Mouse (Mus musculus) adrenal gland, postnatal 36 days (tissue): ENCODE results near the gene Olfr818. TPM values are rescaled to one million over a fixed set of nuclear protein-coding genes. Genes with fewer than 3 reads are reported as not detected.
"Not testable (repeated sequence)": the region's sequence is repeated elsewhere in the genome, so short reads cannot be mapped to it uniquely, and the experiment has no call there.

Experiments used
- DNase-seq, 2 experiments: peaks; one replicate each; pipeline ENCODE4 v3.0.0; 2021; ENCODE audit warnings: mixed read lengths in 1 of 2
- long read RNA-seq, 2 experiments: library from polyadenylated mRNA; stranded (forward); transcript quantifications; one replicate each; pipeline ENCODE4 v2.0.0; 2021; ENCODE audit warnings: borderline sequencing depth in 2 of 2
- total RNA-seq, 2 experiments: library from RNA; stranded (reverse); gene quantifications; 2 replicates each; pipeline ENCODE4 v1.2.3; 2021

The Olfr818 gene
- total RNA-seq, result not detected
- long read RNA-seq, experiment 1, result 0 reads
- long read RNA-seq, experiment 2, result 0 reads

DNA sequence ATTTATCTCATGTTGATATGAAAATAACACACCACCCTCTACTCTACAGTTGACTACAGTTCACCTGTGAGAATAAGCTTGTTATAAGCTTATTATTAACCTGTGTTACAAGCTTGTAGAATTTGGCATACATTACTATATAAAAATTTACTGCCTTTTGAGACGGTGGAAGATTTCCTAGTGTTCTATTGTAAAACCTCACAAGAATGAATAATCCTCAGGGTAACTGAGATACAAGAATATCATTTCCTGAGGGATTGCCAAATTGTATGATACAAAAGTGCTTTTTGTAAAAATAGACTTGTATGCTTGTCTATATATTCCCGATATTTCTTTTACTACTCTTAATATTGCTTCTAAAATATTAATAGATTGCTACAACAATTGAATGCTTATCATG lies at the start of gene Olfr818:
Gene Olfr818 (minus strand): TSS at position 101 of the 400 bp plus-strand sequence.
- DNase-seq, result no peak

DNA sequence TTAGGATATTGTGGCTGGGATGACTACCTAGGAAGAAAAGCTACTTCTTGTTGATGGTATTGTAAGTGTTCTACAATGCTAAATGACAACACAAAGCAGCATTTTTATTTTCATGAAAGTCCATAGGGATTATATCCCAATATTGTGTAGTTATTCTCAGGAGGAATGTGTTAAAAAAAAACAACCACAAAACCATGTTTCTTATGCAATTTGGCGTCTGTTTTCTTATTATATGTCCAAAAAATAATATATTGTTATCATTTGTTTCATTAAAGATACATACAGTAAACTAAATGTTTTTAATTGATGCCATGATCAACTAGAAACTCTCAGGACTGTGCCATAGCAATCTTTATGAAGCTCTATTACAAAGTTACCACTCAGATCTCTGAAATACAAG lies 36.1 kb upstream of the Olfr818 start, which contains the start of gene Gm10310:
Gene Gm10310 (minus strand): TSS at position 101 of the 400 bp plus-strand sequence.
- not testable (repeated sequence) for DNase-seq

DNA sequence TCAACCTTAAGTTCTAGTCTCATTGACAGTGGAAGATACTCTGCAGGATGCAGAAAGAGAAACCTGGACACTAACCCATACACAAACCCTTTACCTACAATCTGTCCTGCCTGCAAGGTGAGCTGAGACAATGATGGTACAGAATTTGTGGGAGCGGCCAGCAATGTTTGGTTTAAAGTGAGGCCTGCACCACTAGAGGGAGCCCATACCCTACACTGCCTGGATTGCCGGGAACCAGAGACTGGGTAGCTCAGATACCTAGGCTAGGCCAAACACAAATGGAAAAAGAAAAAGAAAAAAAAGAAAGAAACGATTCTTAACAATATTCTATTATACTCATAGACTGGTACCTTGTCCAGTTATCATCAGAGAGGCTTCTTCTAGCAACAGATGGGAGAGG lies 33.0 kb upstream of the Olfr818 start:
- DNase-seq, result not testable (repeated sequence)

DNA sequence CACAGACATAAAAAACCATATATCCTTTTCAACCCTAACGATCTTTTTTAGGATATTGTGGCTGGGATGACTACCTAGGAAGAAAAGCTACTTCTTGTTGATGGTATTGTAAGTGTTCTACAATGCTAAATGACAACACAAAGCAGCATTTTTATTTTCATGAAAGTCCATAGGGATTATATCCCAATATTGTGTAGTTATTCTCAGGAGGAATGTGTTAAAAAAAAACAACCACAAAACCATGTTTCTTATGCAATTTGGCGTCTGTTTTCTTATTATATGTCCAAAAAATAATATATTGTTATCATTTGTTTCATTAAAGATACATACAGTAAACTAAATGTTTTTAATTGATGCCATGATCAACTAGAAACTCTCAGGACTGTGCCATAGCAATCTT lies 27.1 kb upstream of the Olfr818 start, which contains the start of gene Olfr247:
Gene Olfr247 (minus strand): TSS at position 101 of the 400 bp plus-strand sequence.
- DNase-seq, result not testable (repeated sequence)

DNA sequence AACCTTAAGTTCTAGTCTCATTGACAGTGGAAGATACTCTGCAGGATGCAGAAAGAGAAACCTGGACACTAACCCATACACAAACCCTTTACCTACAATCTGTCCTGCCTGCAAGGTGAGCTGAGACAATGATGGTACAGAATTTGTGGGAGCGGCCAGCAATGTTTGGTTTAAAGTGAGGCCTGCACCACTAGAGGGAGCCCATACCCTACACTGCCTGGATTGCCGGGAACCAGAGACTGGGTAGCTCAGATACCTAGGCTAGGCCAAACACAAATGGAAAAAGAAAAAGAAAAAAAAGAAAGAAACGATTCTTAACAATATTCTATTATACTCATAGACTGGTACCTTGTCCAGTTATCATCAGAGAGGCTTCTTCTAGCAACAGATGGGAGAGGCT lies 24.1 kb upstream of the Olfr818 start:
- not testable (repeated sequence) for DNase-seq

DNA sequence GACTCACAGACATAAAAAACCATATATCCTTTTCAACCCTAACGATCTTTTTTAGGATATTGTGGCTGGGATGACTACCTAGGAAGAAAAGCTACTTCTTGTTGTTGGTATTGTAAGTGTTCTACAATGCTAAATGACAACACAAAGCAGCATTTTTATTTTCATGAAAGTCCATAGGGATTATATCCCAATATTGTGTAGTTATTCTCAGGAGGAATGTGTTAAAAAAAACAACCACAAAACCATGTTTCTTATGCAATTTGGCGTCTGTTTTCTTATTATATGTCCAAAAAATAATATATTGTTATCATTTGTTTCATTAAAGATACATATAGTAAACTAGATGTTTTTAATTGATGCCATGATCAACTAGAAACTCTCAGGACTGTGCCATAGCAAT lies 18.3 kb upstream of the Olfr818 start, which contains the start of gene Olfr819:
Gene Olfr819 (minus strand): TSS at position 101 of the 400 bp plus-strand sequence.
- not testable (repeated sequence) for DNase-seq

DNA sequence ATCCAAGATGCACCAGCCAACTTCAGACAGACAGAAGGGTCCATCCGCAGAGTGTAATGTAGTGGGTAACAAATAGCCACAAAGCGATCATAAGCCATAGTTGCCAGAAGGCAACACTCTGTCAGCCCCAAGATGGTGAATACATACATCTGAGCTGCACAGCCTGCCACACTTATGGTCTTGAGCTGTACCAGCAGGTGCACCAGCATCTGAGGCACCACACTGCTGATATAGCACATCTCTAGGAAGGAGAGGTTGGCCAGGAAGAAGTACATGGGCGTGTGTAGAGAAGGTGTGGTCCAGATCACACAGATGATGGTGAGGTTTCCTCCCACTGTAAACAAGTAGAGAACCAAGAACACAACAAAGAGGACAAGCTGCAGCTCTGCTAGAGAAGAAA lies 17.3 kb upstream of the Olfr818 start:
- DNase-seq, result not testable (repeated sequence)

DNA sequence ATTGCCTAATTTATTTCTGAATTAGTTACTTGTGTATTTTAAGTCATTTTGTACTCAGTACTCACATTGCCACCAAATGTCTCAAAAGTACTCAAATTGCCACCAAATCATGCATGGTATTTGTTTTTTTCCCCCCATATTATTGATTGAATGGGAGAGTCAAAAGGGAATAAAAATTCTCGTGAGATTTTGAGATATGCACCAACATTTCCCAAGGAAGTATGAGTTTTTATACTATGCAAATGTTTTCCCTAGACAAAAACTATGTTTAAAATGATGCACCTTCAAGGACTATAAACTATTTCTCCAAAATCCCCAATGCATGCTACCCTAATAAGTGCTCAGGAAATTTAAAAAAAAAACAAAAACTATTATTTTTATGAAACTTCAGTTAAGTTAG lies 33.4 kb downstream of the Olfr818 start, which contains the start of gene Olfr816:
Gene Olfr816 (minus strand): TSS at position 101 of the 400 bp plus-strand sequence.
- no peak for DNase-seq

DNA sequence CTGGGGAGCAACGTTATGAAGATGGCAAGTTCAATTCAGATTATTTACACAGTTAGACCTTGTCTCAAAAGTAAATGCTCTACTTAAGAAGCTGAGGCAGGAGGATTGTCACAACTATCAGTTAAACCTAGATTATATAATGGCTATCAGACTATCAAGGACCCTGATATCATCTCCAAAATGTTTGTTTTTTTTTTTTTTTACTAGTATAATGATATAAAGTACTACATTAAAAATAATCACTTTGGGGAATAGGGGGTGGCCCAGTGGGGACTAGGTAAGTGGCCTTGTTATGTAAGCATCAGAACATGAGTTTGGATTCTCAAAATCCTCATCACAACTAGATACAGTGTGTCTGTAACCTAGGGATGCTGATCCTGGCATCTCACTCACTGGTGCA lies 43.1 kb downstream of the Olfr818 start, which contains the start of gene Olfr815:
Gene Olfr815 (minus strand): TSS at position 101 of the 400 bp plus-strand sequence.
- DNase-seq, result not testable (repeated sequence)

Other genes with a start within 250 kb of the Olfr818 start
- not detected for gene Olfr804, start 245.9 kb downstream of the Olfr818 start, total RNA-seq
- not detected for gene Olfr805, start 219.7 kb downstream of the Olfr818 start, total RNA-seq
- gene Olfr806, start 207.2 kb downstream of the Olfr818 start, total RNA-seq, result not detected
- gene Olfr807, start 191.3 kb downstream of the Olfr818 start, total RNA-seq, result not detected
- not detected for gene Olfr808, start 183.6 kb downstream of the Olfr818 start, total RNA-seq
- gene Olfr809, start 174.5 kb downstream of the Olfr818 start, total RNA-seq, result not detected
- not detected for gene Olfr810, start 154.2 kb downstream of the Olfr818 start, total RNA-seq
- not detected for gene Olfr811, start 144.7 kb downstream of the Olfr818 start, total RNA-seq
- not detected for gene Olfr812, start 103.0 kb downstream of the Olfr818 start, total RNA-seq
- not detected for gene Olfr813, start 93.7 kb downstream of the Olfr818 start, total RNA-seq
- not detected for gene Olfr814, start 69.2 kb downstream of the Olfr818 start, total RNA-seq
- not detected for gene Olfr815, start 43.2 kb downstream of the Olfr818 start, total RNA-seq
- gene Olfr816, start 33.5 kb downstream of the Olfr818 start, total RNA-seq, result not detected
- gene Olfr819, start 18.2 kb upstream of the Olfr818 start, total RNA-seq, result not detected
- gene Olfr247, start 27.0 kb upstream of the Olfr818 start, total RNA-seq, result not detected
- gene Gm10310, start 36.0 kb upstream of the Olfr818 start, total RNA-seq, result not detected
- gene Olfr820, start 63.5 kb upstream of the Olfr818 start, total RNA-seq, result not detected
- not detected for gene Olfr821, start 81.2 kb upstream of the Olfr818 start, total RNA-seq
- gene Olfr822, start 122.1 kb upstream of the Olfr818 start, total RNA-seq, result not detected
- gene Olfr823, start 166.3 kb upstream of the Olfr818 start, total RNA-seq, result not detected
- gene Olfr824, start 180.9 kb upstream of the Olfr818 start, total RNA-seq, result not detected
- not detected for gene Olfr825, start 217.7 kb upstream of the Olfr818 start, total RNA-seq
- not detected for gene Olfr826, start 235.1 kb upstream of the Olfr818 start, total RNA-seq